Mouse (Mus musculus): ENCODE measurements around the gene Pkp3. TPM values are rescaled to one million over a fixed set of nuclear protein-coding genes. Genes with fewer than 3 reads are reported as not detected.
A peak's percentile ranks its signal among the peaks of the same experiment; 100 is the strongest.

Gene Pkp3
- total RNA-seq, 2 experiments from 2014 or later = 1.6 to 2.2 TPM

- peak in 1 of 2 experiments; percentile 74 for DNase-seq (ENCODE audit: low spot score in 2 of 2)
Observed at GRCm38 (mm10) chr7:141092051-141092735, 14.2 kb downstream of the Pkp3 start.

- DNase-seq (ENCODE audit: low spot score in 2 of 2) = no peak
Observed at GRCm38 (mm10) chr7:141093950-141094349, 15.9 kb downstream of the Pkp3 start.

GRCm38 (mm10) chr7:141094487-141095205 is 16.6 kb downstream of the Pkp3 start:
- DNase-seq (ENCODE audit: low spot score in 2 of 2) = no peak

DNA sequence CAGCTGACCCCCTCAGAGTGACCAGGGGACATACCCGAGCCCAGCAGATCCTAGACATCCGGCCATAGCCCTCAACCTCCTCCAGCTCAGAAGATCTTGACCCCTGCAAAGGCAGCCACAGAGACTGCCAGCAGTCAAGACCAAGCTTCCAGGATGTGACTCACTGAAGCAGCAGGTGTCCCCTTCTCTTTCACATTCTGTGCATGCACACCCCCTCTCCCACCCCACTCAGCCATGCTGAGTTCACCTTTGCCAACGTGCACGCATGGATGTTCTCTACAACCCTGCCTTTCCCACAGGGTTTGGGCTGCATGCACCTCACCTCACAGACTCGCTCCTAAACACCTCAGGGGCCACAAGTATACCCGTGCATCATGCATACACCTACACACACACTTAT is 18.0 kb downstream of the Pkp3 start:
- no peak for DNase-seq (ENCODE audit: low spot score in 2 of 2)

DNA sequence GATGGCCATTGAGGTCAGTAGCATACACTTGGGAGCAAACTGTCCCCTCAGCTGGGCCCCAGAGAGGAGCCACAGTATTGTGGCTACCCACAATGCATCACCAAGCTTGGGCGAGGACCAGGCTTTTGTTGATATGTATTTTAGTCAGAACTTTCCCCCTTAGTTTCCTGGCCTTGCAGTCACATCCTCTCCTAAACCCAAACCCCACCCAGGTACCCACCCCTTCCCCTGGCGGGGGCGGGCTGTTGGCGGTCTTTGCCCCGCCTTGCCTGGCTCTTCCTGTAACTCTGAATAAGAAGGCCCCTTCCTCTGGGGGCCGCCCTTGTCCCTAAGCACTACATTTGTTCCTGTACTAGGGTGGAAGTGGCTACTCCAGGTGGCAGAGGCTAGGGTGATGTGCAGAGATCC is 18.6 kb downstream of the Pkp3 start:
- DNase-seq (ENCODE audit: low spot score in 2 of 2) = peak in 1 of 2 experiments; percentile 28

- no peak for DNase-seq (ENCODE audit: low spot score in 2 of 2)
Observed at GRCm38 (mm10) chr7:141097177-141097576, 19.2 kb downstream of the Pkp3 start.

GRCm38 (mm10) chr7:141099911-141100691 is 22.1 kb downstream of the Pkp3 start, which contains the start of gene Sigirr:
Gene Sigirr (minus strand): TSS chr7:141100572.
- DNase-seq (ENCODE audit: low spot score in 2 of 2) = no peak

DNA sequence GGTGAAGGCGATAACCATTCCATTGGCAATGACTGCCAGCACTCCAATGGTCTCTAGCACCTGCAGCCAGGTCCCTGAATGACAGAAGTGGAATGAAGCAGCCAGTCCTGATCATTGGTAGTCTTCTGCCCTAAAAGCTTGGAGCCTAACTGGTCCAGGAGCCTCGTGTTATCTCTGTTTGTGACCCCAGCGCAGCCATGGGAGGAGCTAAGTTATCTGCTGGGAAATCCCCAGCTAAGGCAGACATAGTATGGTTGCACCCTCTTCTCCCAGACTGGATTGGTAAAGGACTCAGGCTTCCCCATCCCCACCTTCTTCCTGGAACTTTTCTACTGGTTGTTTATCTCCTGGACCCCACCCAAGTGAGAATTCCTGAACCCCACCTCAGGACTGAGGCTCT is 25.1 kb downstream of the Pkp3 start:
- DNase-seq (ENCODE audit: low spot score in 2 of 2) = no peak

GRCm38 (mm10) chr7:141115874-141116273 is 37.9 kb downstream of the Pkp3 start:
- no peak for DNase-seq (ENCODE audit: low spot score in 2 of 2)

DNA sequence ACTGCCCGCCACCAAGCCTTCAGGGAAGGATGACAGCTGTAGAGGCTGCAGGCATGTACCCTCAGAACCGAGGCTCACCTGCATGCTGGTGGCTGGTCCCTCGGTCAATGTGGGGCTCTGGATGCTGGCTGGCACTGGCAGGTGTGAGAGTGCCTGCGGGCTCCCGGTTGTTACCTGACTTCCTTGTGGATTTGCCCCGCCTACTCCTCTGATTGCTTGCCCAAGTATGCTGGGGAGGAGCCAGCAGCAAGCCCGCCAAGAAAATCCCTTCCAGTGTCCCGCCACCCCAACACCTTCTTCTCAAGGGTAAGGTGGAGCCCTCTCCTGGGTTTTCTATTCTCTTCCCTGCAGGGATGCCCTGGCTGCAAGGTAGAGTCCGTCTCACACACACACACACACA is 39.6 kb downstream of the Pkp3 start, which contains the start of gene Ano9:
TSS of gene Ano9 (minus strand) at position 171 of the 400 bp plus-strand sequence.
- DNase-seq (ENCODE audit: low spot score in 2 of 2) = no peak

GRCm38 (mm10) chr7:141119487-141119886 is 41.5 kb downstream of the Pkp3 start:
- DNase-seq (ENCODE audit: low spot score in 2 of 2) = no peak

GRCm38 (mm10) chr7:141120605-141121004 is 42.6 kb downstream of the Pkp3 start:
- DNase-seq (ENCODE audit: low spot score in 2 of 2) = no peak

- no peak for DNase-seq (ENCODE audit: low spot score in 2 of 2)
Observed at GRCm38 (mm10) chr7:141121051-141121531, 43.1 kb downstream of the Pkp3 start.

DNA sequence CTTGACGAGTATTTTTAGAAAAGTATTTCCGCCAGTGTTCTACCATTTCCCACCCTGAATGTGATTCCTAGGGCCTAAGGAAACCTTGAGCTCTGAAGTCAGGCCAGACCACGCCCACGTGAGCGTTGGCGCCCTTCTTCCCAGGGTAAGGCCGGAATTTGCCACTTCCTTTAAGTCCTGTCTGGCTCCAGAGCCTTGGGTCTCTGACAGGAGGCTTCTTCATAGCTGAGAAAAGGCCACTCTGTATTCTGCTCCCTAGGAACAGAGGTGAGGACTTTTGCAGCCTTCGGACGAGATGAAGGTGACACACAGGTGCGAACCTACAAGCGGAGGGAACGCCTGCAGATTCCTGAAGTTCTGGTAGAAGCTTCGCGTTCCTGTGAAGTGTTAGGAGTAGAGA is 44.2 kb downstream of the Pkp3 start, which contains the start of gene Ptdss2:
TSS of gene Ptdss2 (plus strand) at position 138 of the 400 bp plus-strand sequence.
- DNase-seq (ENCODE audit: low spot score in 2 of 2) = no peak

DNA sequence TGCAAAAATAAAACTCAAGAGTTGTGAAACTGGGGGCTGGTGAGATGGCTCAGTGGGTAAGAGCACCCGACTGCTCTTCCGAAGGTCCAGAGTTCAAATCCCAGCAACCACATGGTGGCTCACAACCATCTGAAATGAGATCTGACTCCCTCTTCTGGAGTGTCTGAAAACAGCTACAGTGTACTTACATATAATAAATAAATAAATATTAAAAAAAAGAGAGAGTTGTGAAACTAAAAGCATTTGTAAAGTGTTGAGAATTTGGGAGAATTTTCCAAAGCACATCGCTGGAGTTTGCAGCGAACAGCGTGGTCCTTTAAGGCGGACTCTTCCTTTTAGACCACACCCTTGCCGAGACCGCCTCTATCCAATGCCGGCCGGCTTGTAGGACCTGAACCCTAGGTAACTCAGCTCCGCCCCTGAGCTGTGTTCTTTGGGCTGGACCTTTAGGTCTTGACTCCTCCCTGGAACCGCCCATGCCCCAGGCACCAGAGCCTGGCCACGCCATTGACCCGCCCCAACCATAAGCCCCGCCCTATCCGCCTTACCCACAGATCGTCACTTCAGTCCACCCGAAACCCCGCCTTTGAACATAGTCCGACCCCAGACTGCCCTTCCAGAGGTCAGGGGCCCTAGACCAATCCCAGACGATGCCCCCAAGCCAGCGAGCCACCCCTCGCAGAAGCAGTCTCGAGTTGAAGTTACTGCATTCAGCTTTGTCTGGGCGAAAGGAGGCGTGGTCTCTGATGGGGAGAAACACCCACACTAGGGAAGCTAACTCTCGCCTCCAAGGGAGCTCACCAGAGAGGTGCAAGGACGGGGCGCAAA is 44.9 kb downstream of the Pkp3 start:
- peak; percentile 76 to 85 for DNase-seq (ENCODE audit: low spot score in 2 of 2)

DNA sequence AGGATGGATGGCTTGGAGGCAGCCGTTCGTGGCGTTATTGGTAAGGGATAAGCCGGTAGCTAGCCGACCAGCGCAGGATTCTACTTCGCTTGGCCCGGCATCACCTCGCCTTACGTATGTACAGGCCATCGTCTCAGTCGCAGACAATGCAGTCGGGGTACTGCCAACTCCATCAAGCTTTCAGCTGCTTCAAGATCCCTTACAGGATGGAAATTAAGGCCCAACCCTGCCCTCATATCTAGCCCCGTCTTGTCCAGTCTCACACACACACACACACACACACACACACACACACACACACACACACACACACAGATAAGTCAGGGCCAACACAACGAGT is 45.5 kb downstream of the Pkp3 start:
- no peak for DNase-seq (ENCODE audit: low spot score in 2 of 2)

DNA sequence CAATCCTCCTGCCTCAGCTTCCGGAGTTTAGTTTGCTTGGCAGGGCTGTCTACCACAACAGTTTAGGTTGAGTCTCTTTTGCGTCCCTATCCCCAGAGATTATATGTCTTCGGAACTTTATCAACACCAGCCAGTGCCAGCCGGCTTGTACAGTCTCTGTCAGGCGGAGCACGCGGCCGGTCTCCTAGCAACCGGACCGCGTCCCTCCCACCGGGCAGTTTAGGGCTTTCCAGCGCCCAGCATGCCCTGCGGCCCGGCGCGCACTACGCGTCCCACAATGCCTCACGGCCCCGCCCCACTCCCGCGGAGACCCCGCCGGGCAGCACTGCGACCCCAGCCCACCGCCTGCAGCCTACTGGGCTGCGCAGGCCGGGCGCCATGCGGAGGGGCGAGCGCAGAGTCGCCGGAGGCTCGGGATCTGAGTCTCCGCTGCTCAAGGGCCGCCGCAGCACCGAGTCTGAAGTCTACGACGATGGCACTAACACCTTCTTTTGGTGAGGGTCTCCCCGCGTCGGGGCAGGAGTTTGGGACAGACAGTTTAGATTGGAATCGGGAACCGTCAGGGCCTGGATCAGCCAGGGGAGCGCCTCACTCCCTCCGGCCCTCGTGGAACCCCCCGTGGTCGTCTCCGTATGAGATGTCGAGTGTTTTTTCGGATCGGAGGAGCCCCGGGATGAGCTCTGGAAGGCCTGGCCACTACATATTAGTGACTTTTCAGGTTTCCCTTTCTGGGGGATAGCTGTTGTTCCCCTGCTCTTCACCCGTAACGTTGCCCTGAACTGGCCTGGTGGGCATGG is 53.2 kb downstream of the Pkp3 start:
- peak; percentile 63 to 79 for DNase-seq (ENCODE audit: low spot score in 2 of 2)

- DNase-seq (ENCODE audit: low spot score in 2 of 2) = no peak
Observed at GRCm38 (mm10) chr7:141131904-141132755, 54.1 kb downstream of the Pkp3 start.
